Mouse (Mus musculus) layer of hippocampus, adult 9-10 months (tissue): Measurements from ENCODE around the gene Dnajc15.

Experiments
- DNase-seq: peaks from one replicate; pipeline ENCODE4 v3.0.0; 2022; ENCODE audit warnings: low spot score

Gene Dnajc15

GRCm38 (mm10) chr14:77796506-77796905 is 78.4 kb downstream of the Dnajc15 start:
- DNase-seq, result no peak

GRCm38 (mm10) chr14:77795240-77795639 is 79.7 kb downstream of the Dnajc15 start:
- no peak for DNase-seq

- DNase-seq, result no peak
Observed at GRCm38 (mm10) chr14:77794285-77794949, 80.5 kb downstream of the Dnajc15 start.

GRCm38 (mm10) chr14:77792998-77793397 is 81.9 kb downstream of the Dnajc15 start:
- DNase-seq, result peak; percentile 24

GRCm38 (mm10) chr14:77783217-77783616 is 91.7 kb downstream of the Dnajc15 start:
- DNase-seq, result no peak

- no peak for DNase-seq
Observed at GRCm38 (mm10) chr14:77777365-77777764, 97.6 kb downstream of the Dnajc15 start.

GRCm38 (mm10) chr14:77776005-77776531 is 98.9 kb downstream of the Dnajc15 start:
- no peak for DNase-seq

- DNase-seq, result no peak
Observed at GRCm38 (mm10) chr14:77773331-77773730, 101.6 kb downstream of the Dnajc15 start.

- no peak for DNase-seq
Observed at GRCm38 (mm10) chr14:77771626-77772025, 103.3 kb downstream of the Dnajc15 start.
